Mouse (Mus musculus) spleen, adult 12 weeks (tissue): ENCODE results near the gene Cysltr2.

ENCODE experiments used
- DNase-seq: peaks from one replicate; pipeline ENCODE4 v3.0.0; 2022; ENCODE audit warnings: low spot score

Gene Cysltr2

DNA sequence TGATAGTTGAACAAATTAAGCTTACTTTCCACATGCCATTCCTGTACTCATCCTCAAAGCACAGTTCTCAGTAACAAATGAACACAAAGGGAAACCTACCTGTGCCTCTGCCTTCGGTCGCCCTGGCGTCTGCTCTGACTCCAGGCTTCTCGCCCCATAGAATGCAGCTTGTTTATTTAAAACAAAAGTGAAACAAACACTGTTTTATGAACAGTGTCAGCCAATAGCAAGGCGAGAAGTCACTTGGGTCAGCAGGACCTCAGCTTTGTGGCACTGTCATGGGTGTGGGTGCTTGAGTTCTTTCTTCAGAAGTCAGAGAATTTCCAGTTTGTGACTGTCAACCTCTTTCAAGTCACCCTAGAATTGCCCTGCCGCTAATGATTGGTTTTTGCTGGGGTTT lies at the start of gene Cysltr2:
Cysltr2 (minus strand) TSS at position 178 of the 400 bp plus-strand sequence.
- no peak for DNase-seq

DNA sequence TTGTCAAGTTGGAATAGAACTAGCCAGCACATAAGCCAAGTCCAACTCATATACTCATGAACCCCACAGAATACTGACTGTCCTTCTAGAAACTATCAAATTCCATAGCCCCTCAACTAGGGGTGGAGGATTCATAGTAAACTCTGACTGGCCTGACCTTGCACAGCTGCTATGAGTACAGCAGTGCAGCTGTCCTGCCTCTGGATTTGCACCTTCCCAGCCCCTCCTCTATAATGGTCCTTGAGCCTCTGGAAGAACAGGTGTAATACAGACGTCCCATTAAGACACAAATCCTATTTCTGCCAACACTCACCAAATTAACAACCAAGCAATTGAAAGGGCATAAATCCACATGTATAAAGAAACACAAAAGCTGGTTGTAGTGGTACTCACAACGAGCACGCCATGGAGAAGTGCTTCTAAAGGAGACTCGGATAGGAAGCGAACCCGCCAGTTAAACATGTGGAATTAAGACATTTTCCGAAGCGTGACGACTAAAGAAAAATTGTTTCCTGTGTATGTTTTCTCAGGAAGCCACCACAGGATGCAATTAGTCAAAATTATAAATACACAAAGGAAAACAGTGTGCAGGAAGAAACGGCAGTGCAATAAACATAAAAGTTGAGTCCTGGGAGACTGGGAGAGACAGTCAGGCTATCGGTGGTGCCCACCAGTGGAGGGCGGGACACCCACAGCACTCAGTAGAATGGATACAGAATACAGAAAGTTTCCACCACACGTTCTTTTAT lies 46.1 kb upstream of the Cysltr2 start:
- DNase-seq: no peak

DNA sequence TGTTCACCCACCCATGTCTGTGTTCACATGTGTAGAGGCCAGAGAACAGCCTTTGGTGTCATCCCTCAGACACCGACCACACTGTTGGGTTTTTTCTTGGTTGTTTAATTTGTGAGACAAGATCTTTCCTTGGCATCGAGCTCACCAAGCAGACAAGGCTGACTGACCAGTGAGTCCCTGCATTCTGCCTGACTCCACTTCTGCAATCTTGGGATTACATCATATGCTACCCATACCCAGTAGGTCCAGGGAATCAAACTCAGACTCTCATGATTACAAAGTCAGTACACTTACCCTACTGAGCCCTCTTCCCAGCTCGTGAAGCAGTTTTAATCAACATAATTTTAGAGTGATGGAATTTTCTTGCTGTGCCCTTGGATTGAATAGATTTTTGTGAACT lies 44.0 kb upstream of the Cysltr2 start:
- DNase-seq: no peak

DNA sequence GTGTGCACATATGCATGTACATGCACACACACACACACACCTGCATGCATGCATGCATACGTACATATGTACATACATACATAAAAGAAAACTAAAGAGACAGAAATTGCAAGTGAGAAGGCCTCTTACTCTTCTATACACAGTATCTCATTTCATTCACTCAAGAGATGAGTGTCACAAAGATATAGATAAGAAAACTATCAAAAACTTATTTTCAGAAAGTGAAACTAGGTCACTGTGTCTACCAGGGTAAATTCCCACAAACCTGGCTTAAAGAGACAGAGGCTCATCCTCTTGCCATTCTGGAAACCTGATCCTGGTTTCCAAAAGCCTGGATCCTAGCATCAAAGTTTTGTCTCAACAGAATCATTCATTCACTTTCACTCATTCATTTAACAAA lies 39.3 kb upstream of the Cysltr2 start:
- no peak for DNase-seq

DNA sequence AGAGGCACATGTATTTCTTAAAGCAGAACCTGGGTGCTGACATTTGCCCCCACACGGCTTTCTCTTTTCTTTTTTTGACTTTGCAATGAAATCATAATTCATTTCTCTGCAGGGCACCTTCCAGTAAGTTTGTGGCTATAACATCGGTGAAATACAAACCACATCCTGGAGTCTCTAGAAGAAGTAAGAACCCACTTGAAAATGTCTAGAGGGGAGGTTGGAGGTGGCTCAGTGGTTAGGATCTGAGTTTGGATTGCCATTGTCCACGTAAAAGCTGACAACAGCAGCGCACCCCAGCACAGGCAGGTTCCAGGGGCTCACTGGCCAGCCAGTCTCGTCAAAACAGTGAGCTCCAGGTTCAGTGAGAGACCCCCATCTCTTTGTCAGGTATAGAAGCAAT lies 38.8 kb upstream of the Cysltr2 start:
- no peak for DNase-seq

DNA sequence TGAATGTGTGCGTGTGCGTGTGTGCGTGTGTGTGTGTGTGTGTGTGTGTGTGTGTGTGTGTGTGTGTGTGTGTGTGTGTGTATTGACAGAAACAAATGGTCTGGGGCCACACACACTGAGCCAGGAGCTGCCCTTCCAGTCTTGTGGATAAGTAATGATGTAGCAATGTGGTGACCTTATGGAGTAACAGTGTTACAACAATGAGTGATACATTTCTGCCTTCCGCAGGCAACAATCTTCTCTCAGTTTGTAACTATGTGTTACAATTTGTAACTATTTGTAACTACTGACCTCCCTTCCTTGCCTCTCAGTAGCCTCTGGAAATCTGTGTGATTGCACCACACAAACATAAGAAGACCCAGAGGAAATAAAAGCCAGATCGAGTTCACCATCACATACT lies 38.3 kb upstream of the Cysltr2 start:
- DNase-seq: no peak

DNA sequence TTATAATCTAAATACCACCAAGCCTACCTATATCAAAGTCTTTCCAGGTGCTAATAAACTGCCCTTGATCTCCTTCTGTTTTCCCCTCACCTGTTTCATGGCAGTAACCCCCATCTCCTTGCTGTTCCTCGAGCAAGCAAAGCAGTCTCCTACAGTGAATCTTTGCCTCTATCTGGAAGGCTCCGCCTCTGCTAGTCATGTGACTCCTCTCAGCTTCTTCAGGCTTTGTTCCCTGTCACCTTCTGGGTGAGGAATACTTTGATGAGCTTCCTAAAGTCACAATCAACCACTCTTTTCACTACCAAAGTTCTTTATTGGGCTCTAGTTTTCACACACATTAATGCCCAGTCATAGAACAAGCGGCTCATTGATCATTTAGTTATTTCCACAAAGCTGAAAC lies 37.5 kb upstream of the Cysltr2 start:
- DNase-seq: no peak

DNA sequence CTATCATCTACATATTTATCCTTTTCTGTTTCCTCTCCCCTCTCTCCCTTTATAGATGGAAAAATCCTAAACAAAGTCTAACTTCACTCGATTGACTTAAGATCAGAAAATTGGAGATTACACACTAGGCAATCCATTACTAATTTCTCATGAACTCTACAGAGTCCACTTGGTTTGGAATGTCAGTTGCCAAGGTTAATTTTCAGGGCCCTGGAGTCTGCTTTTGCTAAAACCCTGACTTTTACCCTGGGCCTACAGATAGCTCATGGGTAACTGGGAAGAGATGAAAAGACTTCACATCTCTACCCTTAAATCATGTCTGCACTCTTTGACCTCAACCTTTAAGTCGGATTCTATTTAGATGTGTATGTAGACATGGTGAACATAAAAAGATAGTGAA lies 34.6 kb upstream of the Cysltr2 start:
- DNase-seq: no peak

DNA sequence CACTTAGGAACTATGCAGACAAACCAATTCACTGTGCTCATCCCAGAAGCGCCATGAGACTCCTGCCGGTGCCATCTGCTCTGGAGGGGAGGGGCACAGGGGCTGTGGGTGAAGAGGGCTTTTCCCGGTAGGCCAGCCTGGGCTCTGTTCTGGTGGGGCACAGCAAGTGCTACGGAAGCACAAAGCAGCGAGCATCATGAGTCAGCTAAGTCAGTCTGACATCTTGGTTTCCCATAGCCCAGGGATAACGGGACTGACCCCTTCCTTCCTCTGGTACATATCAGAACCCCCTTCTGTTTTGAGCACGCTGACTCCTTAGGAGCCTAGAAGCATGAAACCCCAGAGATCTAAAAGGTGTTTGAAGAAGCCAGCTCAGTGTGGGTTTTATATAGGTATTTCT lies 15.5 kb upstream of the Cysltr2 start:
- DNase-seq: no peak

DNA sequence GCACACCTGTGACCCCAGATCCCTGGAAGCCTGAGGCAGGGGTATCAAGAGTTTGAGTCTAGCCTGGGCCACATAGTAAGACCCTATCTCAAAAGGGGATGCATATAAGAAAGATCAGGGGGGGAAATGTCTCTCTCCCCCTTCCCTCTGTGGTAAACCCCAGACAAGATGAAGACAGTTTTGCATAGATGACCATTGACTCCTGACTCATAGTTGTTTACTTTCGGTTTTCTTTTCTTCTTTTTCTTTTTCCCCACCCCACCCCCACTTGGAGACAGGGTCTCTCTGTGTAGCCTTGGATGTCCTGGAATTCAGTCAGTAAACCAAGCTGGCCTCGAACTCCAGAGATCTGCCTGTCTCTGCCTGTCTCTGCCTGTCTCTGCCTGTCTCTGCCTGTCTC lies 9.8 kb upstream of the Cysltr2 start:
- no peak for DNase-seq

DNA sequence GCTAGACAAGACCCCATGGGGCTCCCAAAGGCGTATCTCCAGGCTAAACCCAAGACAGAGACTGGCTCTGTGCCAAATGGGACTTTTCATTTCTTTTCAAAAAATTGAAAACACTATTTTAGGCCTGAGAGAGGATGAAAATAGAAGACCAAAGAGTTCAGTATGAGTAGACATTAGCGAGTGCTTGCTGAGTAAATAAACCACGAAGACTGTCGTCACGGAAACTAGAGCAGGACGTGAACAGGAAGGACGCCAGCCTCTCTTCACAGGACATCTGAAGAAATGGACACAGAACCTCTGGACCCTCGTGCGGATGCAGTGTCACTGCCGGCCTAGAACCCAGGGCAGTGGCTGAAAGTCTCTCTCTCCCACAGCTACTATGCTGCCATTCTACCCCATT lies 8.8 kb upstream of the Cysltr2 start:
- DNase-seq: no peak

DNA sequence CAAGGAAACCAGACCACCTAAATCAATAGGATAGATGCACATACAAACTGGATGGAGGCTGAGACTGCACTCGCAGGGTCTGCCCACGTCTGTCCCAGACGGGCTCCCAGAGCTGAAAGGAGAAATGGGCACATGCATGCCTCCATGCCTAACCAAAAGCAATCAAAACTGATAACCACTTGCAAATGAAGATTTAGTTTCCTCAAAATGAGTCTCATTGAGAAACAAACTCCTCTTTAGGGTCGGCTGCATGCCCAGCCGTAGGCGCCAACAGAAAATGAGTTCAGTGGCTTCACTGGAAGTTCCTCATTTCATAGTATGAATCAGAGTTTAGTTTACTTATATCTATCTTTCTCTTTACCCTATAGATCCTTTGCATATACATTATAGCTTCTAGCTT lies 7.9 kb upstream of the Cysltr2 start:
- DNase-seq: no peak

DNA sequence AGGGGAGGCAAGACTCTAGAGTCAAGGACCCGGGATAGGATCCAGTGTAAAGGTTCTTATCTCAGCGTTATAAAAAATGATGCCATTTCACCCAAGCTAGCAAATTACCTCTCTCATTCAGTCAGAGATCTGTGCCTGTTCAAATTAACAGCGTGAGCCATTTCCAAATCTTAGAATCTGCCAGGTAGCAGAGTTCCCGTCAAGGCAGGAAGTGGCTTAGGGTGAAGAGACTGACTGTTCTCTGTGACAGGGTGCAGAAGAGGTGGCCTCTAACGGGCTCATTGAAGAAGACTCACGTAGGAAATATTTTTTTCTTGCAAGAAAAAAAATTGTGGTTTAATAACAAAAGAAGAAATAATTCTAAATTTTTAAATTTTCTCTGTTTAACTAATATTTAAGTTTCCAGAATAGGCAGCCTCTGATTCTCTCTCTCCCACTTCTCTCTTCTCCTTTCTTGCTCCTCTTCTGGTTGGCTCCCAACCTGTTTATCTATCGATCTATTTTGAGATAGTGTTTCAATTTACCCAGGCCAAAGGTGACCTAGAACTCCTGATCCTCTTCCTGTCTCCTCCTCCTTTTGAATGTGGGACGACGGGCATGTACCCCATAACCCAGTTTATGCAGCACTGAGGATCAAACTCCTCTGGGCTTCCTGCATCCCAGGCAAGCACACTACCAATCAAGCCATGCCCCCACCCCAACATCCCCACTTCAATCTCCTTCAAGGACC lies 3.5 kb downstream of the Cysltr2 start:
- no peak for DNase-seq

DNA sequence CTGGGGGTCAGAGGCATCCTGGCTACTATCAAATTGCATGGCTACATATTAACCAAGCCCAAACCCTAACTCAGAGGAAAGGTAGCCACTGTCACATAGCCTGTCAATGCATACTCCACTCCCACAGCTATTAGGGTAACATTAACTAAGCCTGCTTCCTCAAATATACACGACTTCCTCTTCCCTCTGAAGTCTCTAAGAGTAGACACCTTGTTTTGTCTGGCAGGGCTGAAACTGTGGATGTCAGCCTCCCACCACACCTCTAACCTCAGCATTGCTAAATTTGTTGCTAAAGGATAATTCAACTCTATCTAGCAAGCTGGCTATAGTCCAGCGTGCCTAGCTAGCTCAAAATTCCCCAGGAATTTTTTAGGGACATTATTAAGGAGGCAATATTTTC lies 7.2 kb downstream of the Cysltr2 start:
- no peak for DNase-seq

DNA sequence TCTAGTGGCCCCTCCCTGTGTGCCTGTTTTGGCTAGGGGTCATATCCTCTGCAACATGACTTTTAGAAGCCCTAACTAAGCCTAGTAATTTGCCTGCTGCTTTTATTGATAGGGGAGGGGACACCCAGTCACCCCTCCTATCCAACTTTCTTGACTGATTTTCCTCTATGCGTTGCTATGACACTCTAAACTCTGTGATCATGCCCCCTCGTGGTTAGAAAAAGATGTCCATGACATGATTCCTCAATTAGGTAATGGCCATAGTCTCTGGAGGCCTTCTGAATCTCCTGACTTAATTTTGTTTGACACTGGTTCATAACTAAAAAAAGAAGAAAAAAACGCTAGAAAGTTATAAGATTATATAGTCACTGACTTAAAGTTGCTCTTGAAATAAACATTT lies 15.6 kb downstream of the Cysltr2 start:
- DNase-seq: no peak

DNA sequence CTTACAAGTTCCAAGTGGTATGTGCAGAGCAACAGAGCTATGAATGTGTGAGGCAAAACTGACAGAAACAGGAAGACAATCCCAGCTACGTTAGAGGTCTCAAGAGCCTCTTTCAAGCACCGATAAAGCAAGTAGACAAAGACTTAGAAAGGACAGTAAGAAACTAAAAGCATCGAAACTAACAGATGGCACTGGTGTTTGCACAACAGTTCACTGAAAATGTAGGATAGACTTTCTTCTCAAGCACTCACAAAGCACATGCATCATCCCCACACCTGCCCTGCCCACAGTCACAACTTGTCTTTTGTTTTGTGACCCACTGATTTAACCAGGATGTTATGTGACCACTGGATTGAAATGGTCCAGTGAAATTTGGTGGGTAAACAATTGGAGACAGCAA lies 17.7 kb downstream of the Cysltr2 start:
- no peak for DNase-seq

DNA sequence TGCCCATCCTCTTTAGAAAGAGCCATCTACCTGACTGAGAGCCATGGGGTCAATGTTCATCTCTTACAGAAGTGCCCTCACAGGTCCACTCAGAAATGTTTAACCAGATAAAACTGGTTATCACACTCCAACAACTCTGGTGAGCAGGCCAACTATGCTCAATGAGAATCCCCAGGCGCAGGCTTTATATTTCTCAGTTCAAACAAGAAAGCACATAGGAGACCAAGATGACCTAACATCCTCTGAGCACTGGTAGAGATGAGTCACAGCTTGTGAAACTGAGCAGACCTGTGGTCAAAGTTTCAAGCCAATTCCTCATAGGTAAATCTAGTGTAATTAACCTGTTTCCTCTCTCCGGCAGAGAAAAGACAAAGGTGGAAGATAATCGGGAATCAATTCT lies 31.6 kb downstream of the Cysltr2 start:
- no peak for DNase-seq

DNA sequence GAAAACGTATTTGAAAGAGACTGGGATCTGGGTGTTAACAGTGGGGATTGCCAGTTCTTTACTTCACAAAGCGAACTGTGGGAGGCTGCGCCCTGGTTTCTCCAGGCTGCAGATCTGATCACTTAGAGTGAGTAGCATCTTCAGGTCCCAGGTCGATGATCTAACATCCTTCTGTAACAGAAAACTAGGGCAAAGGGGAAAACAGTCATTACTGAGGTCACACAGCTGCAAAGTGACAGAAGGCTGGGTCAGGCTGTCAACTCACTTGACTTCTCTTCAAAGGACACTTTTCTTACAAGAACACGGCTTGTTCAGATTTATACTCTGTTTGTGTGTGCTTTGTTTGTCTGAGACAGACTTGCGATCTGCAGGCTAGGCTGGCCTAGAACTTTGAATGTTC lies 33.5 kb downstream of the Cysltr2 start:
- no peak for DNase-seq

DNA sequence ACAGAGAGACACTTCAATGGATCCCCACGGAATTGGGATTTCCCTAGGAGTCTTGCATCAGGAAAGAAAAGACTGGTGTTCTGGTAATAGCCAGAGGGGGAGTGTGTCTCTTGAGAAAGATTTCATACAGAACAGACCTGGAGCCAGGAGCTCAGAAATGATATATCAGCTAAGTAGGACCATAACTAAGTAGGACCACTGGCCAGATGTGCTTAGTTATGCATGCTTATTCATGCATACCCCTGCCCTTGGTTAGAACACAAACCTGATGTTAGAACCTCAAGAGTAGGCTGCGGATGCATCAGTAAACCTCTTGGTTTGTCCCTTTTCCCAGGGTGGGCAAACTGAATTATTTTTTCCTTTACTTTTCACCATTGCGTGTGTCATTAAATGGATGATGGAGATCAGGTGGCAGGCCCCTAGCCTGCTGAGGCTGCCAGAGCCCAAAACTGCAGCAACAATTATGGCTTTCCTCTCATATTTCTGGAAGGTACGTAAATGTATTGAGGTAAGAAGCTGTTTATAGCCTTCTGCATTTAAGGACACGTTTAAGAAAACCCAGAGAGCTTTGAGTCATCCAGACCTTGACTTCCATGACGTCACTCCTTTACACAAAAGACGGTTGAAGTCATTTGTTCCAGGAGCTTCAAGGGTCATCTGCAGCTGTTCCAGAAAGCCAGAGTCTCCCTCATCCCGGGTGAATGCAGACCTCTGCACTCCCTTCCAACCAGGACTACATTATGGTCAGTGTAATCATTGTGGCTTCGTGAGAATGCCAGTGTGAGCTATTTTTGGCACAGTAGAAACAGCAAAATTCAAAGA lies 35.0 kb downstream of the Cysltr2 start:
- DNase-seq: no peak

DNA sequence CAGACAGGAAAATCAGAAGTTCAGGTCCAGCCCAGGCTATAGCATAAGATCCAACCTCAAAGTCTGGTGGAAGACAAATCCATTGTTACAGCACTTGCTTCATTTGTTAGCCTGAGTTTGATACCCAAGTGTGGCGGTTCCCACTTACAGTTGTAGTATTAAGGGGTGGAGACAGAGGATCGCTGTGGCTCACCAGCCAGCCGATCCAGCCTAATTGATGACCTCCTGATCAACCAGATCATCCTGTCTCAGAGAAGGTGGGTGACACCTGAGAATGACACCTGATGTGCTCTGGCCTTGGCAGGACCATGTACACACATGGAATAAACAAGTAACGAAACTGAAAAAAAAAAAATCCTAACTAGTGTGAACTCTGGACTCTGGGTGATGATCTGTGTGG lies 47.1 kb downstream of the Cysltr2 start:
- no peak for DNase-seq

DNA sequence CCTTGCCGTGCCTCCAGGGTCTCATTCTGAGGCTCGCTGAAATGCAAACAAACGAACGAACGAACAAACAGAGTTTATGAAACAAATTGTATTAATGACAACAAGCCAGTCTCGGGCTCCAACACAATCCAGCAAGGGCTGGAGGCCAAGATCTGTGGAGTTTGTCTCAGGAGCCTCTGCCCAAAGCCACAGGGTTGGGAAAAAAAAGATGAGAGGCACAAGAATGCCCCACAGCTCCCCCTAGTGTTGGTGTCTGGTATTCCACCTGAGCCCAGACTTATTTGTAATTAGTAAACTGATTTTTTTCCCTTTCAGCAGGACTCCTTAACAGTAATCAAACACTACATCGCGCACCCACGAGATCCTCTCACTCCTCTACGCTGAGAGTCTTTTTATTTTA lies 48.6 kb downstream of the Cysltr2 start:
- DNase-seq: peak; percentile 22

DNA sequence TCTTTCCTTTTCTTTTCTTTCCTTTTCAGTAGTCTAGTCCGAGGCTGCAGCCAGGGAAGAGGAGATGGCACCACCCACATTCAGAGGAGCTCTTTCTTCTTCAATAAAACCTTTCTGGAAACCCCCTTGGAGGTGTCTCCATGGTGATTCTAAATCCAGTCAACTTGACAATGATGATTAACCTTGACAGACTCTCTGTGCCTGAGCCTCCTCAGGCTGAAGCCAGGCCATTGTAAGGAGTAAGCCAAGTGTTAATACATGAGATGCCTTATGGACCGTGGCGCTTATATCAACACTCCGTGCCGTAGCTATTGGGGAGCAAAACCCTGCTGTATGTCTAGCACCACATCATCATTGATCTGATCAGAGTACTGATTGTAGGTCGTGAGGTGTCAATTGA lies 50.8 kb downstream of the Cysltr2 start:
- DNase-seq: no peak

DNA sequence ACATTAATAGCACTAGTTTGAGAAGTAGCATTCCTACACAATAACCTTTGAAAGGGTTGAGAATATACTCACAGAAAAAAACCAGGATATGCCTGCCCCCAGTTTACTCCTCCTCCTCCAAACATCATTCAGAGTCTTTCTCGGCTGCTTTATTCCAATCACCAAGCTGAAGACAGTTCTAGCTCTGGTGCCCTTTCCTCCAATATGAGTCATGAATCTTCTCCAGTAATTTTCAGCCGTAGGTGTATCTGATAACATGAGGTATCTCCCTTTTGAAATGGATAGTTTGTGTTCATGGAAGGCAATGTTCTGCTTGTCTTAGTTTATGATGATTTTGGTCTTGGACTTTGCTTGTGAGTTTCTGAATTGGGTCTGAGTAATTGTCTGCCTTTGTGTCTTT lies 62.9 kb downstream of the Cysltr2 start:
- no peak for DNase-seq
